Mouse (Mus musculus): Measurements from ENCODE around the gene Gm20716.

Gm20716 gene

GRCm38 (mm10) chr2:168230026-168230728 is at the start of gene Gm20716, which contains the start of the genes Dpm1 and Mocs3:
Gene Gm20716, minus strand, starts transcription at chr2:168230364.
Gene Dpm1, minus strand, starts transcription at chr2:168230591.
Gene Mocs3, plus strand, starts transcription at chr2:168230622.
- peak; percentile 82 to 85 for DNase-seq (ENCODE audit: low read depth in 2 of 2, low spot score in 2 of 2)

- DNase-seq (ENCODE audit: low read depth in 2 of 2, low spot score in 2 of 2), result peak; percentile 51 to 67
Measured at GRCm38 (mm10) chr2:168274374-168274935, 44.3 kb upstream of the Gm20716 start.

GRCm38 (mm10) chr2:168273387-168273786 is 43.2 kb upstream of the Gm20716 start:
- DNase-seq (ENCODE audit: low read depth in 2 of 2, low spot score in 2 of 2), result no peak

GRCm38 (mm10) chr2:168268033-168268432 is 37.9 kb upstream of the Gm20716 start:
- no peak for DNase-seq (ENCODE audit: low read depth in 2 of 2, low spot score in 2 of 2)

- DNase-seq (ENCODE audit: low read depth in 2 of 2, low spot score in 2 of 2), result no peak
Measured at GRCm38 (mm10) chr2:168260900-168261299, 30.7 kb upstream of the Gm20716 start.

- no peak for DNase-seq (ENCODE audit: low read depth in 2 of 2, low spot score in 2 of 2)
Measured at GRCm38 (mm10) chr2:168260124-168260523, 30.0 kb upstream of the Gm20716 start.

- DNase-seq (ENCODE audit: low read depth in 2 of 2, low spot score in 2 of 2), result no peak
Measured at GRCm38 (mm10) chr2:168259046-168259445, 28.9 kb upstream of the Gm20716 start.

- no peak for DNase-seq (ENCODE audit: low read depth in 2 of 2, low spot score in 2 of 2)
Measured at GRCm38 (mm10) chr2:168257188-168257587, 27.0 kb upstream of the Gm20716 start.

GRCm38 (mm10) chr2:168256506-168256905 is 26.3 kb upstream of the Gm20716 start:
- DNase-seq (ENCODE audit: low read depth in 2 of 2, low spot score in 2 of 2), result no peak

GRCm38 (mm10) chr2:168253822-168254221 is 23.7 kb upstream of the Gm20716 start:
- DNase-seq (ENCODE audit: low read depth in 2 of 2, low spot score in 2 of 2), result no peak

GRCm38 (mm10) chr2:168252639-168253292 is 22.6 kb upstream of the Gm20716 start:
- peak in 1 of 2 experiments; percentile 46 for DNase-seq (ENCODE audit: low read depth in 2 of 2, low spot score in 2 of 2)

GRCm38 (mm10) chr2:168250270-168250669 is 20.1 kb upstream of the Gm20716 start:
- DNase-seq (ENCODE audit: low read depth in 2 of 2, low spot score in 2 of 2), result peak; percentile 80 to 87

- DNase-seq (ENCODE audit: low read depth in 2 of 2, low spot score in 2 of 2), result peak in 1 of 2 experiments; percentile 21
Measured at GRCm38 (mm10) chr2:168248856-168249245, 18.7 kb upstream of the Gm20716 start.

GRCm38 (mm10) chr2:168248167-168248855 is 18.1 kb upstream of the Gm20716 start:
- DNase-seq (ENCODE audit: low read depth in 2 of 2, low spot score in 2 of 2), result no peak

- no peak for DNase-seq (ENCODE audit: low read depth in 2 of 2, low spot score in 2 of 2)
Measured at GRCm38 (mm10) chr2:168245571-168245970, 15.4 kb upstream of the Gm20716 start.

- DNase-seq (ENCODE audit: low read depth in 2 of 2, low spot score in 2 of 2), result no peak
Measured at GRCm38 (mm10) chr2:168243278-168243677, 13.1 kb upstream of the Gm20716 start.

GRCm38 (mm10) chr2:168242841-168243240 is 12.7 kb upstream of the Gm20716 start:
- DNase-seq (ENCODE audit: low read depth in 2 of 2, low spot score in 2 of 2), result no peak

GRCm38 (mm10) chr2:168238335-168238734 is 8.2 kb upstream of the Gm20716 start:
- no peak for DNase-seq (ENCODE audit: low read depth in 2 of 2, low spot score in 2 of 2)

- no peak for DNase-seq (ENCODE audit: low read depth in 2 of 2, low spot score in 2 of 2)
Measured at GRCm38 (mm10) chr2:168233286-168233685, 3.1 kb upstream of the Gm20716 start.

GRCm38 (mm10) chr2:168231471-168231829 is 1.3 kb upstream of the Gm20716 start:
- DNase-seq (ENCODE audit: low read depth in 2 of 2, low spot score in 2 of 2), result peak in 1 of 2 experiments; percentile 10

- DNase-seq (ENCODE audit: low read depth in 2 of 2, low spot score in 2 of 2), result peak in 1 of 2 experiments; percentile 8
Measured at GRCm38 (mm10) chr2:168230773-168231470, 758 bp upstream of the Gm20716 start.

All from CD8-positive naive resting alpha-beta T cell, adult 2 months (primary cell).